Mouse (Mus musculus) bone marrow macrophage, adult 2 months (primary cell): ENCODE data around the gene Otud3. TPM values are rescaled to one million over a fixed set of nuclear protein-coding genes. Genes with fewer than 3 reads are reported as not detected.

Experiments used
- H3K27ac ChIP-seq: 2 replicates; pipeline ENCODE4 v1.5.1; 2012; ENCODE audit warnings: low read depth, low read length; ENCODE audit not compliant: insufficient read depth
- H3K4me1 ChIP-seq: 2 replicates; pipeline ENCODE4 v1.6.1; 2012; ENCODE audit warnings: low read length; ENCODE audit not compliant: control insufficient read depth, insufficient read depth
- H3K4me3 ChIP-seq: 2 replicates; pipeline ENCODE4 v1.5.1; 2012; ENCODE audit warnings: mild to moderate bottlenecking, low read length, moderate library complexity; ENCODE audit not compliant: insufficient read depth
- CTCF ChIP-seq: IDR thresholded peaks from 2 replicates; pipeline ENCODE4 v1.5.1; 2012; ENCODE audit warnings: low read depth, mild to moderate bottlenecking, low read length, moderate library complexity
- POLR2A ChIP-seq: IDR thresholded peaks from 2 replicates; pipeline ENCODE4 v1.6.1; 2012; ENCODE audit warnings: mild to moderate bottlenecking, low read depth, low read length, borderline replicate concordance
- polyA plus RNA-seq: library from polyadenylated mRNA; stranded (reverse); fragments of >200 nt; gene quantifications from 2 replicates; pipeline ENCODE4 v1.2.4, GENCODE M21; 2012; ENCODE audit not compliant: missing spikeins, insufficient read depth, insufficient read length

The Otud3 gene
- polyA plus RNA-seq = 4.8 and 8.0 TPM in 2 replicates

- peak within 1 kb of the TSS; percentile 67 for H3K4me3 ChIP-seq
- peak; percentile 84; the same call in 1 of the 2 replicates for TF ChIP-seq POLR2A
- TF ChIP-seq CTCF = peak; percentile 44
- peaks cover 26% of the 10 kb centered on the region for H3K4me1 ChIP-seq
- H3K27ac ChIP-seq = no peak within 1 kb of the TSS
Observed at GRCm38 (mm10) chr4:138913797-138914196, at the start of gene Otud3. Gene Otud3 (minus strand): TSS chr4:138913945.

DNA sequence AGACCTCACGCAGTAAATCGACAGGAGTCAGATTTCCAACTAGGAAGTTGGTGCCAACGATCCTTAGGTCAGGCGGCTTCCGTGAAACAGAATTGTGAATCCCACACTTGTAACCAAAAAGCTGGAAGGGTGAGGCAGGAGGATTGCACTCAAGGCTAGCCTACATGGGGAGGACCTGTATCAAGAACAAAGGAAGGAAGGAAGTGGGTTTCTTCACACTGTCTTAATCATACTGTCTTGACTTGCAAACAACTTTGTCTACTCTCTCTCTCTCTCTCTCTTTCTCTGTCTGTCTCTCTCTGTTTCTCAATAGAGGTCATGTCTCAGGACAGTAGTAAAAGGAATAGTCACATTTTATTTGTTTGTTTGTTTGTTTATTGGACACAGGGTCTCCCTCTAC is 49.0 kb upstream of the Otud3 start:
- no peaks in the 10 kb centered on the region for H3K4me1 ChIP-seq
- H3K27ac ChIP-seq = no peak overlapping the region
- no peak overlapping the region for H3K4me3 ChIP-seq
- no peak for TF ChIP-seq CTCF
- no peak for TF ChIP-seq POLR2A

DNA sequence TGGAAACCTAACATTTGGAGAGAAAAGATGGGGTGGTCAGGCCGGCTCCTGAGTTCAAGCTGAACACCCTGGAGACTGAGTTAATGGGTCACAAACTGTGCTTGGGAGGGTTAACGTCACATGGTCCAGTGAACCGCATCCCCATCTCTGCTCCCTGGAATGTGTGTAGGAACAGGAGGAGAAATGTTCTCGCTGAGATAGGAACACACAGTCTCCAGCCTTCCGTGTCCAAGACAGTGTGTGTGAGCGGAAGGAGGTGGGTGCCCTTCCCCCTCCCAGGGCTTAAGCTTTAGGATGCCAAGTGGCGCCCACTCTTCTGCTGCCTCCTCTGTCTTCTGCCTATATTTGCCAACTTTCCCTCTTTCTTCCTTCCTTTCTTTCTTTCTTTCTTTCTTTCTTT is 46.2 kb upstream of the Otud3 start:
- no peak overlapping the region for H3K27ac ChIP-seq
- TF ChIP-seq POLR2A = no peak
- no peak for TF ChIP-seq CTCF
- H3K4me1 ChIP-seq = no peaks in the 10 kb centered on the region
- H3K4me3 ChIP-seq = no peak overlapping the region

DNA sequence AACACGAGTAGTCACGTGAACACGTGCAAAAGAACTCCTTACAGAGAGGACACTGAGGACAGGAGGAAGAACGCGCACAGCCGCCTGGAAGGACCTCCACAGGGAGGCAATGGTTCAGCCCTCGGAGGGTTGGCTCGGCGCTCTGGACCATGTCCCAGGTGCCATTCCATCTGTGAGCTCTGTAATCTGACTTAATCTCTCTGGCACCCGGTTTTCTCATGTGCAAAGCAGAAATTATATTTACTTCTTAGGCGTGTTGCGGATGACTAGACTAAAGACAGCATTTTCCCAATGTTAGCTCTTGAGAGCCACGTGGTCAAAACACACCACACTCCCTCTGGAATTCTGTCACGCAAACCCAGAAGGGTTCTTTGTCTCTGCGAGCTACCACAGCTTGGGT is 45.4 kb upstream of the Otud3 start:
- TF ChIP-seq POLR2A = no peak
- no peak for TF ChIP-seq CTCF
- Histone ChIP-seq H3K4me3 (no peak overlapping the region), H3K4me1 (no peaks in the 10 kb centered on the region), H3K27ac (no peak overlapping the region)

- no peak for TF ChIP-seq POLR2A
- TF ChIP-seq CTCF = no peak
- no peaks in the 10 kb centered on the region for H3K4me1 ChIP-seq
Observed at GRCm38 (mm10) chr4:138958612-138959011, 44.9 kb upstream of the Otud3 start.

GRCm38 (mm10) chr4:138948257-138948656 is 34.5 kb upstream of the Otud3 start:
- H3K4me1 ChIP-seq = peaks cover 5% of the 10 kb centered on the region

More at GRCm38 (mm10) chr4:138958612-138959011, 44.9 kb upstream of the Otud3 start:
- no peak overlapping the region for H3K4me3 ChIP-seq
- no peak overlapping the region for H3K27ac ChIP-seq

DNA sequence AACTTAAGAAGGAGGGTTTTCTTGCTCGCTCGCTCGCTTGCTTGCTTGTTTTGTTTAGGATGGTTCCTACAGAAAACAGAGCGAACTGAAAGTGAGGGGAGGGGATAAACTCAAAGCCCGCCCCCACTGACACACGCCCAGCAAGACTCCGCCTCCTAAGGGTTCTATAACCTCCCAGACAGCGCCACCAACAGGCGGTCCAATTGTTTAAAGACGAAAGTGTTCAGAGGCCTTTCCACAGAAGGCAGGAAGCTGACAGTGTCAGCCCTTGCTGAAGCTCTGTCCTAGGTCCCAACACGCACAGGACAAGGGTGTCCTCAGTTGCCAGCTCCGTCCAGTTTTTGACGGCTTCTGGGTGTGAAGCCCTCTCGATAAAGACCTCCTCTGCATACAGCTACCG is 30.0 kb upstream of the Otud3 start:
- peak; percentile 35; the same call in 1 of the 2 replicates for TF ChIP-seq CTCF
- no peak for TF ChIP-seq POLR2A
- Histone ChIP-seq H3K4me1 (peaks cover 5% of the 10 kb centered on the region), H3K27ac (no peak overlapping the region), H3K4me3 (peak overlapping the region; percentile 50)

More at GRCm38 (mm10) chr4:138948257-138948656, 34.5 kb upstream of the Otud3 start:
- TF ChIP-seq POLR2A (no peak), CTCF (no peak)
- Histone ChIP-seq H3K4me3 (no peak overlapping the region), H3K27ac (no peak overlapping the region)

GRCm38 (mm10) chr4:138941966-138942365 is 28.2 kb upstream of the Otud3 start:
- H3K27ac ChIP-seq = no peak overlapping the region
- peaks cover 5% of the 10 kb centered on the region for H3K4me1 ChIP-seq
- no peak overlapping the region for H3K4me3 ChIP-seq
- TF ChIP-seq CTCF = no peak
- no peak for TF ChIP-seq POLR2A

- peaks cover 5% of the 10 kb centered on the region for H3K4me1 ChIP-seq
- TF ChIP-seq POLR2A (no peak), CTCF (no peak)
- no peak overlapping the region for H3K4me3 ChIP-seq
- H3K27ac ChIP-seq = no peak overlapping the region
Observed at GRCm38 (mm10) chr4:138941401-138941800, 27.7 kb upstream of the Otud3 start.

- Histone ChIP-seq H3K4me1 (peaks cover 5% of the 10 kb centered on the region), H3K4me3 (no peak overlapping the region), H3K27ac (no peak overlapping the region)
- no peak for TF ChIP-seq POLR2A
- TF ChIP-seq CTCF = no peak
Observed at GRCm38 (mm10) chr4:138939481-138939880, 25.7 kb upstream of the Otud3 start.
